Mouse (Mus musculus) left cerebral cortex, postnatal 25 days (tissue): ENCODE measurements around the gene Ppp1r1b. TPM values are rescaled to one million over a fixed set of nuclear protein-coding genes. Genes with fewer than 3 reads are reported as not detected.

Source experiments
- DNase-seq, 2 experiments: peaks; one replicate each; pipeline ENCODE4 v3.0.0; 2022; ENCODE audit warnings: low spot score in 2 of 2, mixed read lengths in 1 of 2
- intact Hi-C: fragments of 180-260 bp; cut with DNase I; formaldehyde crosslinking; loops from one replicate; pipeline ENCODE4 v1.15.1; 2025
- total RNA-seq, 2 experiments: library from RNA; stranded (reverse); gene quantifications; 2 replicates each; pipeline ENCODE4 v1.2.3; 2021

The Ppp1r1b gene
- total RNA-seq, 2 experiments from 2014 or later = 141 to 380 TPM

DNA sequence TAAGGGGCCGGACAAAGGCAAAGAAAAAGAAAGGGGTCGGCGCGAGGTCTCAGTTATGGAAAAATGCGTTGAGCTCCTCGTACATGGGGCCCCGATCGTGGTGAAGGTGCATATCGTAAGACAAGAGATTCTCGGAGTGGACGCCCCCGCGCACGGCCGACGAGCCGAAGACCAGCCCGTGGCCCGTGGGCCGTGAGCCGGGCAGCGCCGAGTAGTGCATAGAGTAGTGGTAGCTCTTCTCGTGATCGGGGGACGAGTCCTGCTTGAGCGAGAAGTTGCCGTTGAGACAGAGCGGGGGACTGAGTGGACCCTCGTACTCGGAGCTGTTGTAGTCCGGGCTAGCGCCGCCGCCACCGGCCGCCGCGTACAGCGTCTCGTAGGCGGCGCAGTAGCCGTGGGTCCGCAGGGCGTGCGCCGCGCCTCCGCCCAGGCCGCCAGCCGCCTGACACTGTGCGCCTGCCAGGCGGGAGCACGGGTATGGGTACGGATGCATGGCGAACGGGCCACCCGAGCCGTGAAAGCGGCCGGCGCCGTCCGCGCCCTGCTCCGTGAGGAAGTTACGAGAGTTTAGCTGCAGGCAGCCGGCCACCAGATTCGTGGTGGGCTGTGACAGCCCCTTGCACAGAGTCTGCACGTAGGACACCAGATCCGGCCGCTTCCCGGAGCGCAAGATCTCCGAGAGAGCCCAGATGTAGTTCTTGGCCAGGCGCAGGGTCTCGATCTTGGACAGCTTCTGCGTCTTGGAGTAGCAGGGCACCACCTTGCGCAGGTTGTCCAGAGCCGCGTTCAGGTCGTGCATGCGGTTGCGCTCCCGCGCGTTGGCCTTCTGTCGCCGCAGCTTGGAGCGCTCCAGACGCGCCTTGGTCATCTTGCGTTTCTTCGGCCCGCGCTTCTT lies 20.8 kb upstream of the Ppp1r1b start:
- intact Hi-C loops = no loop called here
- no peak for DNase-seq

- DNase-seq = no peak
- intact Hi-C loops = no loop called here
Measured at GRCm38 (mm10) chr11:98328031-98328370, 20.2 kb upstream of the Ppp1r1b start.

- DNase-seq = peak in 1 of 2 experiments; percentile 54
- intact Hi-C loops = no loop called here
Measured at GRCm38 (mm10) chr11:98328371-98329069, 19.7 kb upstream of the Ppp1r1b start.

GRCm38 (mm10) chr11:98329081-98329959 lies 18.9 kb upstream of the Ppp1r1b start, which contains the start of gene Neurod2:
TSS of gene Neurod2 (minus strand) at chr11:98329648.
- peak; percentile 74 to 90 for DNase-seq
- intact Hi-C loops = no loop called here

DNA sequence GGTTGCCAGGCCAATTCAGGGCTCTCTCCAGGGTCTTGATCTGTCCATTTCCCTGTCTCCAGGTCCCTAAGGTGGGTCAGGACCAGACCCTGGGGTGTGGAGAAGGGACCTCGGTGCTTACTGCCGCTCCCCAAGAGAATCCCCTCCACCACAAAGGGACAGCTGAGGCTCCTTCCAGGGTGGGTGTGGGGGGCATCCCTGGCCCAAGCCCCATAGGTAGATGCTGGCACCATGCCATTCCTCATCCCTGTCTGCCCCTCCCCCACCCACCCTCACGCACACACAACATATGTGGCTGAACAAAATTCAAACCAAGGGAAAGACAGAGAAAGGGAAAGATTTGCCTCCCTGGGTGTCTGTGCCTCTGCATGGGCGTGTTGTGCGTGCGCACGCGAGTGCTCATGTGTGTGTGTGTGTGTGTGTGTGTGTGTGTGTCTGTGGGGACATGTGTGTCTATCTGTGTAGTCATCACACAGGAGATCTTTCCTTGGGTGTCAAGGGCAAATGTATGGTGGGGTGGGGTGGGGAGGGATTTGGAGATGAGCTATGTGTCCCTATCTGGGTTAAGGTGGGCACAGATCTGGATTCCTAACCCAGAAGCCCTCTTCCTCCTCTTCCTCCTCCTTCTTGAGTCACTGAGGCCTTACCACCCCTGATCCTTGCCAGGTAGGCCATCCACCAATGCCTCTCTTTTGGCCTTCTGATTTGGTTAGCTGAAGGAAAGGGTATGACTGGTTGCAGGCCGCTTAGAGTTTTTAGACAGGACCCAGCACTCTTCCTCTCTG lies 18.1 kb upstream of the Ppp1r1b start:
- intact Hi-C loops = no loop called here
- no peak for DNase-seq

DNA sequence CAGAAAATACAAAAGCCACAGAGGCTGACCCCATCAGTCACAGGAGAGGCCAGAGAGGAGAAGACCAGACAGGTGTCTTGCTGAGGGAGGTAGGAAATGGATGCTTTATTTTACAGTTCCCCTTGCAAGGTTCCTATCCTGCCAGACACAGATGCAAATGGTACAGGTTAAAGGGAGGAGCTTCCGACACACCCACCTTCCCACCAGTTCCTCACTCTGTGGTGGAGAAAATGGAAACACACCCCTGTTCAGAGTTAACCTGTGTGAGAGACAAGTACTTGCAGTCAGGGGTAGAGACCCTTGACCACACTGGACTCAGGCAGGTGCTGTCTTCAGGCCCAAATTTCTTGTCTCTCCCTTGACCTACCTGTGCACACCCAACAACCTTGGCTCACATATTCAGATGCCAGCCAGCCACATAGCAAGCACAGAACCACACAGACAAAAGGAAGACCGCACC lies 17.4 kb upstream of the Ppp1r1b start:
- intact Hi-C loops = no loop called here
- DNase-seq = no peak

DNA sequence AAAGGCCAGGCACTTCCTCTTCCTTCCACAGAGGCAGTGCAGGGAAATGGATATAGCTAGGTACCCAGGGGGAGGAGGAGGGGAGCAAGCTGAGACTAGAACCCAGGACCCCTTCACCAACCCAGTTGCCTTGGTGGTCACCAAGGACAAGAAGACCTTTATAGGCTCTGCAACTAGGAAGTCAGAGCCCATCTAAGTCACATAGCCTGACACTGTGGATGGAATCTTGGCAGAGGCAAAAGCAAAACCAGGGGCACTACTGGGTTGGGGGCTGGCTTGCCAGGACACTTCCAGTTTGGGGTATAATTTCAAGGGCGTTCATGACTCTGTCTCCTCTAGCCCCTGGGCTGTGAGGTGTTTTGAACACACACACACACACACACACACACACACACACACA lies 16.8 kb upstream of the Ppp1r1b start:
- intact Hi-C loops = no loop called here
- no peak for DNase-seq

DNA sequence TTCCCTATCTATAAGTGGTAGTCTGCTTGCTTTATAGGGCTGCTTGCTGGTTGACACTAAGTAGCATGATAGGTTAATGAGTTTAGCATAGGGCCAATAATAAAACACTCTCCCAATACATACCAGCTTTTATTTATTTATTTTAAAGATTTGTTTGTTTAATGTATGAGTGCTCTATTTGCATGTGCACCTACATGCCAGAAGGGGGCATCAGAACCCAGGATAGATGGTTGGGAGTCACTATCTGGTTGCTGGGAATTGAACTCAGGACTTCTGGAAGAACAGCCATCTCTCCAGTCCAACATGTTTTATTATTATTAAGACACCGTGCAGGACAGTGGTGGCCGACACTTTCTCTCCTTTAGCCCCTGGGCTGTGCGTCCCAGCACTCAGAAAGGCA lies 16.0 kb upstream of the Ppp1r1b start:
- no peak for DNase-seq
- intact Hi-C loops = no loop called here

GRCm38 (mm10) chr11:98332841-98333240 lies 15.4 kb upstream of the Ppp1r1b start:
- no peak for DNase-seq
- intact Hi-C loops = no loop called here

- intact Hi-C loops = no loop called here
Measured at GRCm38 (mm10) chr11:98333263-98333696, 14.9 kb upstream of the Ppp1r1b start.

DNA sequence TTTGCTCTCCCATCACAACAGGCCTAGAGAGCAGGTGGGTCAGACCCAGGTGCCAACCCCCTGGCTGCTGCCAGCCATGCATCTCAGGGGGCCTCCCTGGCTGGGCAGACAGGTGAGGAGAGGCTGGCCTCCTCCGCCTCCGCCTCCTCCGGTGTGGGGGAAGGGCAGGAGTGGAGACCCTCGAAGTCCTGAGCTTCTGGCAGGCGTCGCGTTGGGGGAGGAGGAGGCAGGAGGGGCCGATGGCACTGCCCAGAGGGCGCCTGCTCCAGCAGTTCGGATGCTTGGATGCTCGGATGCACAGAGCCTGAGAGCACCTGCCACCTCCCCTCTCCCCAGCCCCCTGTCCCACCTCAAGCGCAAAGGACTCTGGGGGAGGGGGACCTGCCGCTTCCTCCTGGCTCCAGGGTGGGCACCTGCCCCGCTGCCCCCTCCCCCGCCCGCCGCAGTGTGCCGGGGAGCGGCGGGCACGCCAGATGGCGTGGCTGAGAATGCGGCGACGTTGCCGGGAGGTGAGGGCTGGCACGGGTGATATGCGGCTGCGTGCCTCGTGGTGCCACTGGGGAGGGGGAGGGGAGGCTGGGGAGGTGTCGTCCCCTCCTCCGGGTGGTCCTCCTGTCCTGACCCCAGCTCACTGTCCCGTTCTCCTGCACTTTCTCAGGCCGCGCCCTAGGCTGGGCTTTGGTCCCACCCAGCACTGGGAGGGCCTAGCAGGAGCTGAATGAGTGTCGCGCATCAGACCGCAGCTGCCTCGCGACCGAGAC lies 14.0 kb upstream of the Ppp1r1b start:
- intact Hi-C loops = no loop called here
- DNase-seq = peak in 1 of 2 experiments; percentile 51

More at GRCm38 (mm10) chr11:98333263-98333696, 14.9 kb upstream of the Ppp1r1b start:
- peak in 1 of 2 experiments; percentile 81 for DNase-seq

DNA sequence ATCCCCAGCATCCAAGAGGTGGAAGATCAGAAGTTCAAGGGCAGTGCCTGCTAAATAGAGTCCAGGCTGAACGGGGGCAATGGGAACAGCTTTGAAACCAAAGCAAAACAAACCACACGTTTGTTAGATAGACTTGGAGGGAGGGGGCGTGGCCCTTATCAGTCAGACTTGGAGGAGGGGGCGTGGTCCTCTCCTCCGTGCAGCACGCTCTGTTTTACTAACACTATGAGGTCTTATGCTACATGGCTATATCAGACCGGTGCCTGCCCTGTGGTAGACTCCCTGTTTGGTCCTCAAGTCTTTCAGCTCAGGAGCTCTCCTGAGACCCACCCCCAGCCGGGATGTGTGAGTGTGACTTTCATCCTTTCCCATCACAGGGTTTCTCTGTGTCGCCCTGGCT lies 13.0 kb upstream of the Ppp1r1b start:
- intact Hi-C loops = no loop called here
- no peak for DNase-seq

DNA sequence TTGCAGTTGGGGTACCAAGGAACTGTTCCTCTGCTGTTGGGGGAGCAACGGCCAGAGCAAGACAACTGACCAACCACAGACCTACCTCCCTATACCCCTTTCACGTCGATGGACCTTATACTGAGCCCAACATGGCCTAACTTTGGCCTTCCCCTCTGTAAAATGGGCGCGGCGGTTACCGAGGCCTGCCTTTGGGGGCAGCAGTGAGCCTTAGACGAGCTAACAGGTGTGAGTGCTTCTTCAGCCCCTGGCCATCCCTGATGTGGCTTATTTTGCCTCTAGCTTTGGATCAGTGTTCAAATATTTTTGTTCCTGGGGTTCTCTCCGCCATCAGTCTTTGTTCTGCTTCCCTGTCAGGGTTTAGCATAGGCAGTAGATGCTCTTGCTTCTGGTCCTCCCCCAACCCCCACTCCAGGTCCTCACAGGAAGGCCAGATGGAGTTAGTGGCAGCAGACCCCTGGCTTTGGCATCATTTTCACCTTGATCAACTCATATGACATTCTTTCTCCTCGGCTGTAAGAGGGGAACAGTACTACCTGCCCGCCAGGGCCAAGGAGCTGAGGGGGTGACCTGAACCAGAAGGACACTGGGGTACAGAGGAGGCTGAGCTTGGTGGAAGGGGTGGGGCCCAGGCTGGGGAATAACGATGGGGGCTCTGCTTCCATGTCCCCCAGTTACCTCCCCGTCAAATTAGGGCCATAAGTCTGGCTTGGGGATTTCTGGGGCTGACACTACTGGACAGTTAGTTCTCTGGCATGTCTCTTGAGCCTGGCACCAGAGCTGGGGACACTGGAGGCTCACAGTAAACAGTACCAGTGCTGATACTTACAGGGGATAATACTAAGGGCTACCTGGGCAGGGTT lies 11.7 kb upstream of the Ppp1r1b start:
- DNase-seq = no peak
- intact Hi-C loops = no loop called here

DNA sequence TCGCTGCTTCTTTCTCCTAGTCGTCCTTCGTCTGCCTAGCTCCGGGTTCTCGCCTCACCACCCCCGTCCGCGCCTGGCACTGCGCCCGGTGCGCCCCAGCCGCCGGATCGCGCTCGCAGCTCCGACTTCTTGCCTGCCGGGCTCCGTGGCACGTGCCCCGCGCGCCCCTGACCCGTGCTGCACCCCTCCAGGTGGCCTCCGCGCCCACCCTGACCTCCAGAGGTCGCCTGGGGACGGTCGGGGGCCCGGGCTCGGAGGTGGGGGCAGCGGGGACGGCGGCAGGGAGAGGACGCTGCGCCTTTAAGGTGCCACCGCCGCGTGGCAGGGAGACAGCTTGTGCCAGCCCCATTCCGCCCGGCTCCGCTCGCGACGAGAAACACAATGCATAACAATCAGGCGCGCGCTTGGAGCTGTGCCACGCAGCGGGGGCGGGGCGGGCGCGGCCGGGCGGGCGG lies 9.7 kb upstream of the Ppp1r1b start:
- peak; percentile 85 to 91 for DNase-seq

DNA sequence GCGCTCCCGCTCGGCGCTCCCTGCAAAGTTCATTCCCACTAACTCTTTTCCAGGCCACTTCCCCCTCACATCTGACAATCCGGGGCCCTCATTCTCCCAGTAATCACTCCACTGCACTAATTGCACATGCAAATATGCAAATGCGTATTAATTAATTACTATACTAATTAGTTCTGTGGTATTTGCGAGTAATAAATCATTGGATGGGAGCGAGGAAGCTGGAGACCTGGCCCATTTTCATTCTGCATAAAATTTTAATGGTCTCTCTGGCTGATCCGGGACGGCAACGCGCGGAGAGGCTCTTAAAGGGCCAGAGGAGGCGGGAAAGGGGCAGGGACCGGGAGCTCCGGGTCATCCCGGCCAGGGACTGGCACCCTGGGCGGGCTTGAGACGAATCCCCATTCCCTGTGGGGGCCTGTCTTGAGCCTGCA lies 9.1 kb upstream of the Ppp1r1b start:
- intact Hi-C loops = no loop called here
- DNase-seq = peak in 1 of 2 experiments; percentile 53

More for the DNA sequence above, 9.7 kb upstream of the Ppp1r1b start:
- intact Hi-C loops = no loop called here

- DNase-seq = no peak
- intact Hi-C loops = loop anchor here (5.0 kb wide), 1 partner anchor 98 kb away; the partner anchor contains the start of gene Mien1
Measured at GRCm38 (mm10) chr11:98339679-98340287, 8.4 kb upstream of the Ppp1r1b start.

- DNase-seq = no peak
- intact Hi-C loops = loop anchor here (5.0 kb wide), 1 partner anchor 97 kb away; the partner anchor contains the start of gene Mien1
Measured at GRCm38 (mm10) chr11:98340597-98340996, 7.6 kb upstream of the Ppp1r1b start.
